Mouse (Mus musculus) erythroblast, embryonic 14.5 days (primary cell): Measurements from ENCODE around the gene Epn2.

Experiments used
- GATA1 ChIP-seq: IDR thresholded peaks from 2 replicates; pipeline ENCODE4 v1.6.1; 2012; ENCODE audit warnings: low read length, inconsistent platforms, mixed read lengths
- TAL1 ChIP-seq: IDR thresholded peaks from 3 replicates; pipeline ENCODE4 v1.6.1; 2012; ENCODE audit warnings: low read length, inconsistent platforms, mixed read lengths

DNA sequence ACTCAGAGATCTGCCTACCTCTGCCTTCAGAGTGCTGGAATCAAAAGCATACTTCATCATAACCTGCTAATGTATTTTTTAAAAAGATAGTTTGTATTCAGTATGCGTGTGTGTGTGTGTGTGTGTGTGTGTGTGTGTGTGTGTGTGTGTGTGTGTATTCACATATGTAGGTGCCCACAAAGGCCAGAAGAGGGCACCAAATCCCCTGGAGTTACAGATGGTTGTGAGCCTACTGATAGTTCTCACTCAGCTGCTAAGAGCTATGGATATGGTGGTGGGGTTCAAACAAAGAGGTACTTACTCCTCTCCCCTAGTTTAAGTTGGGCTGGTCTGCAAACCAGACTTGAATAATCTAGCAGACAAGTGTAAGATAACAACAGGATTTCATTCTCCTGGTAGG, 47.0 kb upstream of the Epn2 start:
- no peak for TF ChIP-seq TAL1
- no peak for TF ChIP-seq GATA1
